Mouse (Mus musculus) granulocyte monocyte progenitor cell, adult 5-6 weeks (primary cell): ENCODE data around the gene Tceal5. TPM values are rescaled to one million over a fixed set of nuclear protein-coding genes. Genes with fewer than 3 reads are reported as not detected.

Experiments used
- ATAC-seq: replicated peaks from 2 replicates; pipeline ENCODE4 v1.8.0; 2016; ENCODE audit warnings: mild to moderate bottlenecking, moderate TSS enrichment, inconsistent platforms; ENCODE audit not compliant: poor library complexity, severe bottlenecking
- total RNA-seq, 2 experiments: library from RNA; stranded (forward) in 1 of 2; stranded (reverse) in 1 of 2; fragments of 200-712, 200-1000 nt in 1 of 2; fragments of >200 nt in 1 of 2; fragmentation: Nextera tagmentation in 1 of 2; gene quantifications; 2 replicates each; pipeline ENCODE4 v1.2.3; 2014 to 2017

The Tceal5 gene
- total RNA-seq, 2 experiments from 2014 or later: not detected

GRCm38 (mm10) chrX:136172786-136173185 is 30.9 kb downstream of the Tceal5 start:
- ATAC-seq: no peak

GRCm38 (mm10) chrX:136172118-136172551 is 31.5 kb downstream of the Tceal5 start, which contains the start of gene Tceal8:
Gene Tceal8 (minus strand): TSS chrX:136172342.
- peak; percentile 99 for ATAC-seq

- peak; percentile 31 for ATAC-seq
Measured at GRCm38 (mm10) chrX:136171189-136172117, 32.2 kb downstream of the Tceal5 start.

- no peak for ATAC-seq
Measured at GRCm38 (mm10) chrX:136170625-136171024, 33.1 kb downstream of the Tceal5 start.

Other genes starting within 250 kb of the Tceal5 start
- gene Arxes2, start 210.1 kb downstream of the Tceal5 start, total RNA-seq (2014; fragmentation: Nextera tagmentation): 3.1 and 4.7 TPM in 2 replicates
- 0.41 TPM in 1 of 2 replicates, not detected in the other for gene Arxes2, start 210.1 kb downstream of the Tceal5 start, total RNA-seq (2017)
- not detected in 2 replicates for gene Arxes1, start 170.5 kb downstream of the Tceal5 start, total RNA-seq (2014; fragmentation: Nextera tagmentation)
- not detected in 2 replicates for gene Arxes1, start 170.5 kb downstream of the Tceal5 start, total RNA-seq (2017)
- not detected in 2 replicates for gene Bex2, start 135.6 kb downstream of the Tceal5 start, total RNA-seq (2014; fragmentation: Nextera tagmentation)
- 1.1 and 1.5 TPM in 2 replicates for gene Bex2, start 135.6 kb downstream of the Tceal5 start, total RNA-seq (2017)
- gene Nxf3, start 118.6 kb downstream of the Tceal5 start, total RNA-seq (2014; fragmentation: Nextera tagmentation): not detected in 2 replicates
- not detected in 2 replicates for gene Nxf3, start 118.6 kb downstream of the Tceal5 start, total RNA-seq (2017)
- 3.2 TPM in 1 of 2 replicates, not detected in the other for gene Bex4, start 64.9 kb downstream of the Tceal5 start, total RNA-seq (2014; fragmentation: Nextera tagmentation)
- gene Bex4, start 64.9 kb downstream of the Tceal5 start, total RNA-seq (2017): 4.7 TPM in 1 of 2 replicates, not detected in the other
- 47.6 and 82.8 TPM in 2 replicates for gene Tceal8, start 31.5 kb downstream of the Tceal5 start, total RNA-seq (2014; fragmentation: Nextera tagmentation)
- 133 and 145 TPM in 2 replicates for gene Tceal8, start 31.5 kb downstream of the Tceal5 start, total RNA-seq (2017)
- not detected in 2 replicates for gene Tceal7, start 10.9 kb upstream of the Tceal5 start, total RNA-seq (2014; fragmentation: Nextera tagmentation)
- not detected in 2 replicates for gene Tceal7, start 10.9 kb upstream of the Tceal5 start, total RNA-seq (2017)
- 1.8 TPM in 1 of 2 replicates, not detected in the other for gene Bex1, start 11.6 kb upstream of the Tceal5 start, total RNA-seq (2014; fragmentation: Nextera tagmentation)
- gene Bex1, start 11.6 kb upstream of the Tceal5 start, total RNA-seq (2017): 2.0 TPM in 1 of 2 replicates, not detected in the other
- gene Tceal9, start 41.2 kb upstream of the Tceal5 start, total RNA-seq (2014; fragmentation: Nextera tagmentation): 99.9 and 102 TPM in 2 replicates
- gene Tceal9, start 41.2 kb upstream of the Tceal5 start, total RNA-seq (2017): 187 and 225 TPM in 2 replicates
- gene Bex3, start 66.4 kb upstream of the Tceal5 start, total RNA-seq (2014; fragmentation: Nextera tagmentation): 141 and 154 TPM in 2 replicates
- 87.5 and 104 TPM in 2 replicates for gene Bex3, start 66.4 kb upstream of the Tceal5 start, total RNA-seq (2017)